Mouse (Mus musculus) stomach, embryonic 14.5 days (tissue): ENCODE measurements around the gene Wnt1. TPM values are rescaled to one million over a fixed set of nuclear protein-coding genes. Genes with fewer than 3 reads are reported as not detected.
A peak's percentile ranks its signal among the peaks of the same experiment; 100 is the strongest.

ENCODE experiments used
- ATAC-seq: fragments of 200-750 bp; cut with Nextera tagmentation; 2 replicates; pipeline ENCODE4 v1.8.0; 2017; ENCODE audit warnings: low read depth, moderate TSS enrichment; ENCODE audit not compliant: insufficient number of reproducible peaks, insufficient read depth, low FRiP score
- H3K27ac ChIP-seq: fragments of 300-500 bp; sonication (generic); 2 replicates; pipeline ENCODE4 v1.5.1; 2014; ENCODE audit warnings: mild to moderate bottlenecking, low read length, moderate library complexity, mixed read lengths
- H3K27me3 ChIP-seq: fragments of 300-500 bp; sonication (generic); 2 replicates; pipeline ENCODE4 v1.6.1; 2014; ENCODE audit warnings: low read length, control low read depth, mixed read lengths; ENCODE audit not compliant: control insufficient read depth, insufficient read depth
- H3K36me3 ChIP-seq: fragments of 300-500 bp; sonication (generic); 2 replicates; pipeline ENCODE4 v1.6.1; 2014; ENCODE audit warnings: mild to moderate bottlenecking, control low read depth, low read length, moderate library complexity, mixed read lengths; ENCODE audit not compliant: control insufficient read depth, insufficient read depth
- H3K4me1 ChIP-seq: fragments of 300-500 bp; sonication (generic); 2 replicates; pipeline ENCODE4 v1.6.1; 2014; ENCODE audit warnings: low read length, control low read depth, mixed read lengths; ENCODE audit not compliant: control insufficient read depth, insufficient read depth
- H3K4me2 ChIP-seq: fragments of 300-500 bp; sonication (generic); replicated peaks from 2 replicates; pipeline ENCODE4 v1.6.1; 2014; ENCODE audit warnings: low read depth, low read length, control low read depth
- H3K4me3 ChIP-seq: fragments of 300-500 bp; sonication (generic); 2 replicates; pipeline ENCODE4 v1.5.1; 2014; ENCODE audit warnings: low read depth, low read length, control low read depth
- H3K9ac ChIP-seq: fragments of 300-500 bp; sonication (generic); replicated peaks from 2 replicates; pipeline ENCODE4 v1.6.1; 2014; ENCODE audit warnings: low read depth, mild to moderate bottlenecking, control low read depth, low read length, moderate library complexity, mixed read lengths
- H3K9me3 ChIP-seq: fragments of 300-500 bp; sonication (generic); 2 replicates; pipeline ENCODE4 v1.6.1; 2016; ENCODE audit warnings: low read depth, low read length, control low read depth; ENCODE audit not compliant: control insufficient read depth
- WGBS: fragments of 180-500 bp; shearing (Covaris S2); extraction: QIAGEN DNeasy Blood & Tissue Kit; methylation state at CpG from one replicate; pipeline ENCODE4 v1.1.7; 2014; 5-methylcytosine and 5-hydroxymethylcytosine counted together
- polyA plus RNA-seq: library from polyadenylated mRNA; unstranded; fragments of >200 nt; fragmentation: Nextera tagmentation; extraction: Ambion mirVana; gene quantifications from 2 replicates; pipeline ENCODE4 v1.2.1, GENCODE M21; 2014

Wnt1 gene
- polyA plus RNA-seq, 1 experiment from 2014 or later: not detected

DNA sequence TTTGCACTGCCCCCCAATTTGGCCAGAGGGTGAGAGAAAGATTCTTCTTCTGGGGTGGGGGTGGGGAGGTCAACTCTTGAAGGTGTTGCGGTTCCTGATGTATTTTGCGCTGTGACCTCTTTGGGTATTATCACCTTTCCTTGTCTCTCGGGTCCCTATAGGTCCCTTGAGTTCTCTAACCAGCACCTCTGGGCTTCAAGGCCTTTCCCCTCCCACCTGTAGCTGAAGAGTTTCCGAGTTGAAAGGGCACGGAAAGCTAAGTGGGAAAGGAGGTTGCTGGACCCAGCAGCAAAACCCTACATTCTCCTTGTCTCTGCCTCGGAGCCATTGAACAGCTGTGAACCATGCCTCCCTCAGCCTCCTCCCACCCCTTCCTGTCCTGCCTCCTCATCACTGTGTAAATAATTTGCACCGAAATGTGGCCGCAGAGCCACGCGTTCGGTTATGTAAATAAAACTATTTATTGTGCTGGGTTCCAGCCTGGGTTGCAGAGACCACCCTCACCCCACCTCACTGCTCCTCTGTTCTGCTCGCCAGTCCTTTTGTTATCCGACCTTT is 3.6 kb downstream of the Wnt1 start:
- no peaks in the 10 kb centered on the region for H3K9me3 ChIP-seq
- no peak for ATAC-seq
- peak overlapping the region; percentile 17; the same call in 1 of the 2 replicates for H3K4me3 ChIP-seq
- no peak overlapping the region for H3K27ac ChIP-seq
- no peaks in the 10 kb centered on the region for H3K36me3 ChIP-seq
- no peak overlapping the region for H3K4me2 ChIP-seq
- H3K9ac ChIP-seq: no peak overlapping the region
- peaks cover 14% of the 10 kb centered on the region; the same call in 1 of the 2 replicates for H3K4me1 ChIP-seq
- 2% methylated on average over 13 of the region's 13 CpGs for WGBS
- H3K27me3 ChIP-seq: peaks cover 88% of the 10 kb centered on the region

DNA sequence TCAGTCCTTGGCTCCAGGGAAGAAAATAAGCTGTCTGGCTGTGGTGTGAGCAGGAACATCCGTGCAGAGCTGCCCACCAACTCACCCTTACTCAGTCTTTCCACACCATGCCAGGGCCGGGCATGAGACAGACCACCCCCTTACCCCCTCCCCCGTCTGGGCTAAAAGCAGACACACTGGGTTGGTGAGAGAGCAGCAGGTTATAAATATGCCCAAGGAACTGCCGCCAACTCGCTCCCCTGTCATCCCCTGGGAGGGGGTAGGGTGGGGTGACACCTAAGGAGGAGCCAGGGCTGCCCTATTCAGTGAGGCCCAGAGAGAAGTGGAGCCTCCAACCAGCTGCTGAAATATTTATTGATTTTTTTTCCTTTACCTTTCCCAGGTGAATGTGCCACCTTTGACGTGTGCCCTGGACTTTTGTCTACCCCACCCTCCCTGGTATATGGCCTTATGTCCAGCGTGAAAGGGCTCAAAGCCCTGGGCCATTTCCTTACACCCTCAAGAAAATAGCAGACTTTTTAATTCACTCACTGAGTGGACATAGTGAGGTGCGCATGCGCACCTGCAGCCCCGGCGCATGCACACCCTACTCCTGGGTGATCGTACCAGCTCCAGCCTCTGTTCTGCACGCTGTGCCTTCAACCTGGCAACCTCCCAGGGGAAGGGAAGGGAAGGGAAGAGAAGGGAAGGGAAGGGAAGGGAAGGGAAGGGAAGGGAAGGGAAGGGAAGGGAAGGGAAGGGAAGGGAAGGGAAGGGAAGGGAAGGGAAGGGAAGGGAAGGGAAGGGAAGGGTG is 7.3 kb downstream of the Wnt1 start:
- no peaks in the 10 kb centered on the region for H3K9me3 ChIP-seq
- H3K27ac ChIP-seq: no peak overlapping the region
- ATAC-seq: peak; percentile 43; the same call in 1 of the 2 replicates
- H3K4me3 ChIP-seq: no peak overlapping the region
- H3K4me2 ChIP-seq: no peak overlapping the region
- H3K4me1 ChIP-seq: peaks cover 12% of the 10 kb centered on the region; the same call in 1 of the 2 replicates
- no peak overlapping the region for H3K9ac ChIP-seq
- peaks cover 70% of the 10 kb centered on the region for H3K27me3 ChIP-seq
- H3K36me3 ChIP-seq: no peaks in the 10 kb centered on the region
- WGBS: 5% methylated on average over 13 of the region's 13 CpGs

DNA sequence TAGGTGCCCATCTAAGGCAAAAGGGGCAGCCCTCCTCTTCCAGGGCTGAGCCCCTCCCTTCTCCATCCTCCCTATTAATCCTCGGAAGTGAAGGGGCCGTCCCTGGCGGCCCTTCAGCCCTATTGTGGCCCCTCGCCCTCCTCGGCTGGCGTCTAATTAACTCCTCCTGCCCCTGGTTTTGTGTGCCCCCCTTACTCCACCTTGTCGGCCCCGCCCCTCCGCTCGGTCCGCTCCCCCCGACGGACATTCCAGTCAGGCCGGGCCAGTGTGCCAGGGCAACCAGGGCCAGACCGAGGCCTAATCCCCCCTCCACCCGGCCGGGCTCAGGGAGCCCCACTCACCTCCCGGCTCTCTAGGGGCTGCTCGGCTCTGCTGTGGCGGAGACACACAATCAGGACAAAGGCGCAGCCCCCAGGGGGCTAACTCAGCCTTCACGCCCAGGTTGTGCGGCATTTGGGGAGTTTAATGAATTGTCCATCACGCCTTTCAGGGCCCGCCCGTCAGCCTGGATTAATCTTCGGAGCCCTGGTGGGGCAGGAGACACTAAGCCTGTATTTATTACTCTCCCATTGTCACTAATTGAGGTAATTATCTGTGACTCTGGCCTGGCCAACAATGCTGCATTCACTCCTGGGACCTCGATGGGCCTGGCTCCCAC is 8.3 kb downstream of the Wnt1 start:
- Histone ChIP-seq H3K4me3 (no peak overlapping the region), H3K27ac (no peak overlapping the region), H3K27me3 (peaks cover 68% of the 10 kb centered on the region), H3K4me1 (peaks cover 4% of the 10 kb centered on the region; the same call in 1 of the 2 replicates), H3K36me3 (no peaks in the 10 kb centered on the region), H3K9ac (no peak overlapping the region), H3K4me2 (no peak overlapping the region), H3K9me3 (no peaks in the 10 kb centered on the region)
- 4% methylated on average over 28 of the region's 28 CpGs for WGBS
- no peak for ATAC-seq

DNA sequence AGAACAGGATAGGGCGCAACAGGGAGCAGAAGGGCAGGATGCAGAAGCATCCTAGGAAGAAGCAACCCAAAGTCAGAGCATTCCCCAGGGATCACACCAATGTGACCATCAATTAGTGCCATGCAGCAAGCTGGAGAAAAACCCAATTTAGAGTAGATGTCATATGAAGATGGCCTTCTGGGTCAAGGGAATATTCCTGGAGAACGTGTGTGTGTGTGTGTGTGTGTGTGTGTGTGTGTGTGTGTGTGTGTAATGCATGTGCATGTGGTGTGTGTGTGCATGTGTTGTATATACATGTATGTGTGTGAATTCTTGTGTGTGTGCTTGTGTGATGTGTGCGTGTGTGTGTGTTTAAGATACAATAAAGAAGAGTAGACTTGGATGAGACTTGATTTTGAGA is 9.2 kb downstream of the Wnt1 start:
- 55% methylated on average over 3 of the region's 3 CpGs for WGBS
- no peak for ATAC-seq
- no peaks in the 10 kb centered on the region for H3K36me3 ChIP-seq
- peaks cover 5% of the 10 kb centered on the region; the same call in 1 of the 2 replicates for H3K4me1 ChIP-seq
- H3K4me2 ChIP-seq: no peak overlapping the region
- H3K9ac ChIP-seq: no peak overlapping the region
- peaks cover 69% of the 10 kb centered on the region for H3K27me3 ChIP-seq
- H3K27ac ChIP-seq: no peak overlapping the region
- H3K4me3 ChIP-seq: no peak overlapping the region
- no peaks in the 10 kb centered on the region for H3K9me3 ChIP-seq

DNA sequence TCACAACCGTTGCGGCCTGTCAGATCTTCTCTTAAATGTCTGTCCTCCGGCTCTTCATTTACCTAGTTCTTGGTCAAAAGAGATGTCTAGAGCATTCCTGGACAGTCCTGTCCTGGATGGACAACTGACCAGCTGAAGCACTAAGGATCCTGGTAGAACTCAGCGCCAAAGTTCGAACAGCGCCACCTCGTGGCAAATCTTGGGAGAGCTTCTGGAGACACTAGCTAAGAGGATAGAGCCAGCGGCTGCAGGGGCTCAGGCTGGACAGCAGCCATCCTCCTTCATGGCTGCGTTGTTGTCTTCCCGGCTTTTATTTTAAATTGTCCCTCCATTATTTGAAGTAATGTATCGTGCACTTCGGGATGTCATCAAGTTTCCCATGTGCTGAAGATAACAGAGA is 9.7 kb downstream of the Wnt1 start:
- H3K4me2 ChIP-seq: no peak overlapping the region
- 13% methylated on average over 12 of the region's 12 CpGs for WGBS
- peaks cover 5% of the 10 kb centered on the region; the same call in 1 of the 2 replicates for H3K4me1 ChIP-seq
- H3K9me3 ChIP-seq: no peaks in the 10 kb centered on the region
- H3K9ac ChIP-seq: no peak overlapping the region
- peaks cover 69% of the 10 kb centered on the region for H3K27me3 ChIP-seq
- no peak overlapping the region for H3K4me3 ChIP-seq
- H3K27ac ChIP-seq: no peak overlapping the region
- no peaks in the 10 kb centered on the region for H3K36me3 ChIP-seq
- ATAC-seq: no peak

DNA sequence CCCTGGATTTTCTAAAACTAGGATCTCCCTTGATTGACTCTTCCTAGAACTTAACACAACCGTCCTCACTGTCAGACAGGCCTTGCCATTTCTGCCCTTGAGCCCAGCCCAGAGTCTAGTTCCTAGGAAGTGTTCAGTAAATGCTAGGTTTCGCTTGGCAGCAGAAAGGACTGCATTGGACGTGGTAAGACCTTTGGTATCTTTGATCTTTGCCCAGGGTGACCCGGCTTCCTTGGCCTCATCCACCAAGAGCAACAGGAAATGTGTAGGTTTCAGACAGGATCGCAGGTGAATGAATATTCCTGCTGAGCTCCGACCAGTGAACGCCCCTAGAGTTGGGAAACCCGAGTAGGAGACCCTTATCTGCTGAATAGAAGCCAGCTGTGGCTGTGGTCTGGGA is 13.3 kb downstream of the Wnt1 start:
- Histone ChIP-seq H3K9ac (no peak overlapping the region), H3K4me3 (no peak overlapping the region), H3K4me2 (no peak overlapping the region), H3K9me3 (no peaks in the 10 kb centered on the region), H3K27me3 (peaks cover 74% of the 10 kb centered on the region), H3K4me1 (peaks cover 20% of the 10 kb centered on the region; the same call in 1 of the 2 replicates), H3K36me3 (no peaks in the 10 kb centered on the region), H3K27ac (no peak overlapping the region)
- no peak for ATAC-seq
- WGBS: 7% methylated on average over 8 of the region's 8 CpGs

DNA sequence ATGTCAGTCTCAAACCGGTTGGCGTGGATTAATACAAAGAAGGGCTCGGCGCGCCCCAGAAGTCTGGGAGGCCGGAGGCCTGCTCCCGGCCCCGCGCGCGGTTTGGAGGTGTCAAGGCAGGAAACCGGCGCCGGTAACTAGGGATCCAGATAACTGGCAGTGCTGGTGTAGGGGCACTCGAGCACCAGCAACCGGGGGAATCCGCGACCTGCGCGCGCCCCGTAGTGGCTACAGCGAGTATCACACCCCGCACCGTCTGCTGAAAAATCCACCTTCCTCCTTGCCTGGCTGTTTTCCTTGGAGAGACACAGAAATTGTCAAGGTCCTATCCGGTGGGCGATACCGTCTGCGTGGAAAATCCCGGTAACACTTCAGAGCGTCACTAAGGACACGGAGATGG is 14.4 kb downstream of the Wnt1 start:
- H3K4me1 ChIP-seq: peaks cover 24% of the 10 kb centered on the region; the same call in 1 of the 2 replicates
- H3K36me3 ChIP-seq: no peaks in the 10 kb centered on the region
- H3K27ac ChIP-seq: no peak overlapping the region
- no peak overlapping the region for H3K9ac ChIP-seq
- peak overlapping the region; percentile 12; the same call in 1 of the 2 replicates for H3K4me3 ChIP-seq
- WGBS: under 1% methylated on average over 32 of the region's 32 CpGs
- no peak for ATAC-seq
- H3K9me3 ChIP-seq: no peaks in the 10 kb centered on the region
- H3K27me3 ChIP-seq: peaks cover 74% of the 10 kb centered on the region
- peak overlapping the region; percentile 31 for H3K4me2 ChIP-seq

DNA sequence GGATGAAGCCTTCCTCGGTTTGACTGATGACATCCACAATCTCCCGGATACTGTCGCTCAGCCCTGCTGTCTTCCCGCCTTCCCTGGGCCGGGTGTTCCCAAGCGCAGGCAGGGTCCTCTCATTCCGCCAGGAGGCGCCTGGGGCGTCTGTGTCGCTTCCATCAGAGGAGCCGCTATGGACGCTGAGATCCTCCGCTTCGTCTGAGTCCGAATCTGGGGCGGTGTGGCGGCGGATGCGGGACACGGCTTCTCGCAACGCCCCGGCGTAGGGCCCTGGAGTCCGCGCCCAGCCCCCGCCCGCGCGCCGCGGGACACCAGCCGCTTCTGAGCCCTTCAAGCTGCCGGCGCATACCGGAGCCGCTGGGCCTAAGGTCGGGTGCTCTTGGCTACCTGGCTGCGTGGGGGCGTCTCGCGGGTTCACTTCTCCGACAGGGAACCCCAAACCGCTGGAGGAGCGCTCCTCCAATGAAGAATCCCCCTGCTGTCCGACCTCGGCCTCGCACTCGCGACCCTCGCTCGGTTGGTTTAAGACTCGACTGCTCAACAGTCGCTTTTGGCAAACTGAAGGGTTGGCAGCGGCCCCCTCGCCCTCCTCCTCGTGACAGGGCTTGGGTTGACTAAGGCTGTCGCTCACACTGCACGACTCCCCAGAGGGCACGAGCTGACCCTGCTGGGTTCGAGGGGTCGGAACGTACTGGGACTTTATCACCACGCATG is 15.8 kb downstream of the Wnt1 start:
- WGBS: 1% methylated on average over 64 of the region's 64 CpGs
- H3K36me3 ChIP-seq: no peaks in the 10 kb centered on the region
- H3K27me3 ChIP-seq: peaks cover 82% of the 10 kb centered on the region
- H3K4me3 ChIP-seq: peak overlapping the region; percentile 40
- peaks cover 24% of the 10 kb centered on the region; the same call in 1 of the 2 replicates for H3K4me1 ChIP-seq
- H3K9me3 ChIP-seq: no peaks in the 10 kb centered on the region
- peak overlapping the region; percentile 83 for H3K4me2 ChIP-seq
- no peak overlapping the region for H3K27ac ChIP-seq
- ATAC-seq: no peak
- H3K9ac ChIP-seq: 0 out of 2 replicates have a peak overlapping the region, but pooled peaks have one; percentile 10
